Mouse (Mus musculus) lung, adult 2 months (tissue): ENCODE measurements around the gene Clk3.

Source experiments
- CTCF ChIP-seq: fragments of 200-500 bp; IDR thresholded peaks from 2 replicates; pipeline ENCODE4 v1.5.1; 2011; ENCODE audit warnings: mild to moderate bottlenecking, low read length, control low read depth; ENCODE audit not compliant: insufficient read depth
- POLR2A ChIP-seq: fragments of 200-500 bp; IDR thresholded peaks from 2 replicates; pipeline ENCODE4 v1.6.1; 2011; ENCODE audit warnings: low read depth, mild to moderate bottlenecking, control low read depth, low read length, borderline replicate concordance; ENCODE audit errors: extremely low read depth

DNA sequence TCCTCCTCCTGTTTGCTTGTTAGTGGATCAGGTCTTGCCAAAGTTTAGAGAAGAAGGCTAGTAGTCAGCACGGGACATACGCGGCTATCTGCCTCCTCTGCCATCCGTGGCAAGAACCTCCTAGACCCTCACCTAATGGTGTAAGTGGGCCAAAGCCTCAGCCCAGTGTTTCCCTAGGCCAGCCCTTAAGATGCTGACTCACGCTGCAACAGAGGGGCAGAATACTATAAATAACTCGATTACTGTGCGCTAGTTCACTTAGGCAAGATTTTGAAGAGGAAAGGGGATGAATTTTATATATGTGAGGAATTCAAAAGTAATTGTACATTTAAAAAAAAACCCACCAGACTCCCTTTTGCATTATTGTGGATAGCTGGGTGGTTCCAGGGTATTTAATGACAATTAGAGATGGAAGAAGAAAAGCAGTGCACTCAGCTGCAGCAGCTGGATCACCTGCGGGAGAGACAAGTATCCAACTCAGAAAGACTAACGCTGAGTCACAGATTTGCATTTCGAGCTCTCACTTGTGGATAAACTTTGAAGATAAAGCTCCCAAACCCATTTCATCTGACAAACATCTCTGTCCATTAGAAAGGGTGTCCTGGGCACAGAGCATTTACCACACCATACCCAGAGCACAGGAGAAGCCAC, 39.6 kb upstream of the Clk3 start:
- TF ChIP-seq CTCF (no peak), POLR2A (no peak)
